Mouse (Mus musculus): ENCODE results near the gene Card14. TPM values are rescaled to one million over a fixed set of nuclear protein-coding genes. Genes with fewer than 3 reads are reported as not detected.

The Card14 gene
- polyA plus RNA-seq, 1 experiment = 0.44 TPM

DNA sequence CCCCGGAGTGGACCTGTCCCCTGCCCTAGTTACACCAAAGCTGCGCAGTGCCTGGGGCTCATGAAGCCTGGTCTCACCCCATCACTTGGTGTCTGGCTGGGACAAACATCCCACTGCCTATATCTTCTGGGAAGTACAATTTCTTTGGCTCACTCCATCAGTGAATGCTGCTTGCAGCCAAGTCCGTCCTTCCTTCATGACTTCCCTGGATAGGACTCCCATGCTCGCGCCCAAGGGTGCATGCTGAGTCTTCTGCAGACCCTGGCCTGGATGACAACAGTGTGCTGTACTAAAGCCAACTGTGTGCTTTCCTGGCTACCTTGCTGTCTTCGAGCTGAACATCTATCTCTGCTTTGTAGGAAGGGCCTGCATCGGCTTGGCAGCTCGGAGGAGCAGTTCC is 36.6 kb downstream of the Card14 start:
- H3K27ac ChIP-seq (ENCODE audit: control insufficient read depth, insufficient read depth, low read depth, low read length) = no peak overlapping the region
- no peaks in the 10 kb centered on the region for H3K36me3 ChIP-seq (ENCODE audit: control insufficient read depth, insufficient read depth, low read length)
- no peaks in the 10 kb centered on the region for H3K4me1 ChIP-seq (ENCODE audit: control insufficient read depth, insufficient read depth, low read length)
- TF ChIP-seq POLR2A (IDR thresholded peaks at IDR 0.05; ENCODE audit: control insufficient read depth, low read depth, low read length) (no peak), CTCF (IDR thresholded peaks at IDR 0.05; ENCODE audit: control insufficient read depth, insufficient read depth, insufficient replicate concordance, low read depth, low read length) (no peak)
- H3K27me3 ChIP-seq (ENCODE audit: control insufficient read depth, insufficient read depth, low read length) = no peaks in the 10 kb centered on the region
- no peak overlapping the region for H3K4me3 ChIP-seq (ENCODE audit: control insufficient read depth, low read depth, low read length)

DNA sequence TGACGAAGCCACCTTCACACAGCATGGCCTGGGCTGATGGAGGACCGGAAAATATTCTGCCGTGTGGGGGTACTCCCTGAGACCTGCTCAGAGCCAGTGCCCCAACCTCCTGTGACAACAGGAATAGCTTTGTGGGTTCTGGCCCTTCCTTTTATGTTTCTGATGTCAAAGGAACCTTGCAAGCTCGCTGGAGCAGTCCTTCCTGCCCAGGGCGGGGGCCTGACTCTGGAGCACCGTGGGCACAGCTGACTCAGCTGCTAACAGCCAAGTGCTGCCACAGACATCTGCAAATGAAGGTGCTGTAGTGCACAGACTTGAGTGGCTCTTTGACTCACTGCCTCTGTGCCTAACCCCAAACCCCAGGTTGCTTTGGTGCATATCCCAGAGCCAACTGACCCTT is 37.3 kb downstream of the Card14 start:
- no peaks in the 10 kb centered on the region for H3K4me1 ChIP-seq (ENCODE audit: control insufficient read depth, insufficient read depth, low read length)
- H3K36me3 ChIP-seq (ENCODE audit: control insufficient read depth, insufficient read depth, low read length) = no peaks in the 10 kb centered on the region
- H3K27ac ChIP-seq (ENCODE audit: control insufficient read depth, insufficient read depth, low read depth, low read length) = no peak overlapping the region
- no peak overlapping the region for H3K4me3 ChIP-seq (ENCODE audit: control insufficient read depth, low read depth, low read length)
- no peaks in the 10 kb centered on the region for H3K27me3 ChIP-seq (ENCODE audit: control insufficient read depth, insufficient read depth, low read length)
- TF ChIP-seq POLR2A (IDR thresholded peaks at IDR 0.05; ENCODE audit: control insufficient read depth, low read depth, low read length) = no peak
- no peak for TF ChIP-seq CTCF (IDR thresholded peaks at IDR 0.05; ENCODE audit: control insufficient read depth, insufficient read depth, insufficient replicate concordance, low read depth, low read length)

DNA sequence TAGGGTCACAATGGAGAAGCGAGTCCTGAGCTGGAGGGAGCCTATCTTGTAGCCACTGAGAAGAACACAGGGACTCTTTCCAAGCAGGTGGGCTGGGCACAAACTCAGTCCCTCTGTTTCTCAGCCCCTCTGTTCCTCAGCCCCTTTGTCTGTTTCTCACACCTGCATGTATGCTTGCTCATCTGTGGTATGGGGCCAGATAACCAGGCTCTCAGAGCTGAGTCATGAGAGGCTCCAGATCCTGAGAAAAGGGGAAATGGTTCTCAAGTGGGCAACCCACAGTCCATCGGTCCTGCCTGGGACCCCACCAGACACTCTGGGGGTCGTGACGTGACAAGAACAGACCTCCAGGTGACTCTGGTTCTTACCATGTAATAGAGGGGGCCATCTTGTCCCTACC is 39.6 kb downstream of the Card14 start:
- Histone ChIP-seq H3K36me3 (ENCODE audit: control insufficient read depth, insufficient read depth, low read length) (no peaks in the 10 kb centered on the region), H3K4me1 (ENCODE audit: control insufficient read depth, insufficient read depth, low read length) (no peaks in the 10 kb centered on the region), H3K4me3 (ENCODE audit: control insufficient read depth, low read depth, low read length) (no peak overlapping the region), H3K27ac (ENCODE audit: control insufficient read depth, insufficient read depth, low read depth, low read length) (no peak overlapping the region), H3K27me3 (ENCODE audit: control insufficient read depth, insufficient read depth, low read length) (no peaks in the 10 kb centered on the region)
- TF ChIP-seq POLR2A (IDR thresholded peaks at IDR 0.05; ENCODE audit: control insufficient read depth, low read depth, low read length) (no peak), CTCF (IDR thresholded peaks at IDR 0.05; ENCODE audit: control insufficient read depth, insufficient read depth, insufficient replicate concordance, low read depth, low read length) (no peak)

DNA sequence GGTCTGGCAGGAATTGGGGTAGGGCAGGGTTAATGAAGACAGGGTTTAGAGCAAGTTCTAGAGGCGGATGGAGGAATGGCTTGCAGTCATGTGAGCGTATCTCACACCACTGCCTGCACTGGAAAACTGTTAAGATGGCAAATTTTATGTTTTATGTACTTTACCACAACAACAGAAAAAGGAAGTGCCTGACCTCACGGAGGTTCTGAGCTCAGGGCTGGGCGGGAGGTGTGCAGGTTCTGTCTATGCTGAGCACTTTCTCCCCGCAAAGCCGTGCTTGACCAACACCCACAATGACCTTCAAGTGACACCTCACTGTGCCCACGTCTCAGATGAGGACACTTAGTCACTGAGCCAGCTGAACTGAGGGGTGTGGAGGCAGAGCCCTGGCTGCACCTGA is 44.5 kb downstream of the Card14 start:
- TF ChIP-seq POLR2A (IDR thresholded peaks at IDR 0.05; ENCODE audit: control insufficient read depth, low read depth, low read length) (no peak), CTCF (IDR thresholded peaks at IDR 0.05; ENCODE audit: control insufficient read depth, insufficient read depth, insufficient replicate concordance, low read depth, low read length) (no peak)
- Histone ChIP-seq H3K4me3 (ENCODE audit: control insufficient read depth, low read depth, low read length) (no peak overlapping the region), H3K27me3 (ENCODE audit: control insufficient read depth, insufficient read depth, low read length) (no peaks in the 10 kb centered on the region), H3K36me3 (ENCODE audit: control insufficient read depth, insufficient read depth, low read length) (no peaks in the 10 kb centered on the region), H3K4me1 (ENCODE audit: control insufficient read depth, insufficient read depth, low read length) (peaks cover 10% of the 10 kb centered on the region), H3K27ac (ENCODE audit: control insufficient read depth, insufficient read depth, low read depth, low read length) (no peak overlapping the region)

DNA sequence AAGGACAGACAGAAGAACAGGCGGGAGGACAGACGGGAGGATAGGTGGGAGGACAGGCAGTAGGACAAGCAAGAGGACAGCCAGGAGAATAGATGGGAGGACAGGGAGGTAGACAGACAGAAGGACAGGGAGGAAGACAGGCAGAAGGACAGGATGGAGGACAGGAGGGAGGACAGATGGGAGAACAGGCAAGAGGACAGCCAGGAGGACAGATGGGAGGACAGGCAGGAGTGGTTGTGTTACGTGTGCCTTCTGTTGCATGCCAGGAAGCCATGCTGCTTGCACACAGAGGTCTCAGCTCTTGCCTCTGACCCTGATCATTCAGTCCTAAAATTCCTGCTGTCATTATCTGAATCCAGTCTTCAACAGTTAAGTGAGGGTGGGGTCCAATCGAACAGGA is 46.4 kb downstream of the Card14 start:
- Histone ChIP-seq H3K4me1 (ENCODE audit: control insufficient read depth, insufficient read depth, low read length) (peaks cover 10% of the 10 kb centered on the region), H3K27ac (ENCODE audit: control insufficient read depth, insufficient read depth, low read depth, low read length) (no peak overlapping the region), H3K27me3 (ENCODE audit: control insufficient read depth, insufficient read depth, low read length) (no peaks in the 10 kb centered on the region), H3K36me3 (ENCODE audit: control insufficient read depth, insufficient read depth, low read length) (no peaks in the 10 kb centered on the region), H3K4me3 (ENCODE audit: control insufficient read depth, low read depth, low read length) (no peak overlapping the region)
- TF ChIP-seq POLR2A (IDR thresholded peaks at IDR 0.05; ENCODE audit: control insufficient read depth, low read depth, low read length) = 0 out of 2 replicates have a peak, but pooled peaks have one; percentile 2
- TF ChIP-seq CTCF (IDR thresholded peaks at IDR 0.05; ENCODE audit: control insufficient read depth, insufficient read depth, insufficient replicate concordance, low read depth, low read length) = no peak

DNA sequence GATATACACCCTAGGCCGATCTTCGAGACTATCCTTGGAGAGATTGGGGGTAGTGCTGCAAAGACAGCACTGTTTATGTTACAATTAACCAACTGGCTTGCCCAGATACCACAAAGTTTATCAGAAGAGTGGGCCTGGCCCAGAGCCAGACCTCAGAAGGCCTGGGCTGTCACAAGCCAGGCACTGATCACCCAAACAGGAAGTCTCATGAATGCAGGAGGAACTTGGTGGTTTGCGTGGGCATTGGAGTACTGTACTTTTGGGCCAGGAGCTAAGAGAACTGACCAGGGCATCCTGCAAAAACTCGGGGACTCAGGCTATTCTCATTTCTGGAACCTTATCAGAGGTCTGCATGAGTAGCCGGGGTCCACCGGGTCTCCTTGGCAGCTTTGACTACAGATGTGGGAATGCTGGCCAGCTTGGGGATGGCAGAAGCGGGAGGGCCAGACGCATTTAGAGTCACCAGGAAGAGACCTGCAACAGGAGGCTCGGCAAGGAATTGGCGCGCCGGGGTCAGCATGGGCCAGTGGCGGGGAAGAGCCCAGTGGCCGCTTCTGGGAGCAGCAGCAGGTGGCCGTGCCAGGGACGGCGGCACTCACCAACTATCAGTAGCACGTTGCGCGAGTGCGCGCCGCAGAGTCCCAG is 47.4 kb downstream of the Card14 start:
- Histone ChIP-seq H3K4me1 (ENCODE audit: control insufficient read depth, insufficient read depth, low read length) (peaks cover 10% of the 10 kb centered on the region), H3K4me3 (ENCODE audit: control insufficient read depth, low read depth, low read length) (peak overlapping the region; percentile 87), H3K36me3 (ENCODE audit: control insufficient read depth, insufficient read depth, low read length) (no peaks in the 10 kb centered on the region), H3K27ac (ENCODE audit: control insufficient read depth, insufficient read depth, low read depth, low read length) (peak overlapping the region; percentile 56), H3K27me3 (ENCODE audit: control insufficient read depth, insufficient read depth, low read length) (no peaks in the 10 kb centered on the region)
- no peak for TF ChIP-seq CTCF (IDR thresholded peaks at IDR 0.05; ENCODE audit: control insufficient read depth, insufficient read depth, insufficient replicate concordance, low read depth, low read length)
- no peak for TF ChIP-seq POLR2A (IDR thresholded peaks at IDR 0.05; ENCODE audit: control insufficient read depth, low read depth, low read length)

DNA sequence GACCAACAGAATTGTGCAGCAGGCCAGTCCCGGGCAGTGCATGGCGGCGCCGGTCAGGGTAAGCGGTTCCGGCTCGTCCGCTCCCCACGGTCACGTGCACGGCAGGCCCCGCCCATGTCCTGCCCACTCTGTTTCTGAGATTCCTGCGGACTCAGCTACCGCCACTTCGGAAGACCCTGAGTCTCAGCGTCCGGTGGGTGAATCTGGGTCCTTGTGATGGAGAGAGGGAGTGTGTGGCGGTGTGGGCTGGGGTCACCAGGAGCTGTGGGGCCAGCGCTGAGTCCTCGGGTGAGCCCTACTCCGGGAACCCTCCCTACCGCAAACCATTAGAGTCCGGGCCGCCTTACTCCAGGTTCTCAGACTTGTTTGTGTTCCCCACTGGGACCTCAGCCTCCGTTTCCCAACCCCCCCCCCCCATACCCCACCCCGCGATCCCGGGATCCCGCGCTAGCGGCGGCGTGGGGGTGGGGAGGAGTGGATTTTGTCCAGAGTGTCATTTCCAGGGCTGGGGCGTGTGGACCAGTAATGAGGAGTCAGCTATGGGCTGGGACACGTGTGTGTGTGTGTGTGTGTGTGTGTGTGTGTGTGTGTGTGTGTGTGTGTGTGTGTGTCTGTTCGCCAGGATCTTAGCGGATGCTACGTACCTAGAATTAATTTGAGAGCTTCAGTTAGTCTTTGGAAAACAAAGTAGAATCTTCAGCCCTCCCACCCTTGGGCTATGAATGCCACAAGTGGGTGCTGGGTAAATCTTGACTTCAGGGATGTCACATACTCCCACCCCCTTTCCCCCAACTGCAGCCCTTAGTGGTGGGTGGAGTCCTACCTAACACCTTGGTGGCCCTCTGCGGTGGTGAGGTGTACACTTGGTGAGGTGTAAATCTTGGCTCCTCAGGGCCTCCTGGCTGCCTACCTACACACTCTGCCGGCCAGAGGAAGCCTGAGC is 48.1 kb downstream of the Card14 start, which contains the start of the genes Sgsh and Slc26a11:
Sgsh (minus strand) TSS at position 94 of the 943 bp plus-strand sequence.
Slc26a11 (plus strand) TSS at position 115 of the 943 bp plus-strand sequence.
- H3K36me3 ChIP-seq (ENCODE audit: control insufficient read depth, insufficient read depth, low read length) = no peaks in the 10 kb centered on the region
- H3K4me1 ChIP-seq (ENCODE audit: control insufficient read depth, insufficient read depth, low read length) = peaks cover 10% of the 10 kb centered on the region
- TF ChIP-seq CTCF (IDR thresholded peaks at IDR 0.05; ENCODE audit: control insufficient read depth, insufficient read depth, insufficient replicate concordance, low read depth, low read length) = no peak
- TF ChIP-seq POLR2A (IDR thresholded peaks at IDR 0.05; ENCODE audit: control insufficient read depth, low read depth, low read length) = peak; percentile 60; the same call in 1 of the 2 replicates
- peak within 1 kb of the TSS; percentile 56 for H3K27ac ChIP-seq (ENCODE audit: control insufficient read depth, insufficient read depth, low read depth, low read length)
- H3K27me3 ChIP-seq (ENCODE audit: control insufficient read depth, insufficient read depth, low read length) = no peaks in the 10 kb centered on the region
- H3K4me3 ChIP-seq (ENCODE audit: control insufficient read depth, low read depth, low read length) = peak within 1 kb of the TSS; percentile 87

Measured in testis, adult 2 months (tissue).